Mouse (Mus musculus) Patski (cell line): ENCODE data around the gene Gm21750. TPM values are rescaled to one million over a fixed set of nuclear protein-coding genes. Genes with fewer than 3 reads are reported as not detected.

Source experiments
- ATAC-seq: fragments of 100-300 bp; one replicate; pipeline ENCODE4 v1.8.0; 2021
- CTCF ChIA-PET: fragments of 350-600 bp; sonication (Branson Sonifier 250); formaldehyde crosslinking; loops from one replicate; lab custom pipeline; 2022; ENCODE audit warnings: inconsistent platforms; lab: Charles Lee
- POLR2A ChIA-PET: fragments of 350-600 bp; sonication (Branson Sonifier 250); formaldehyde crosslinking; loops from one replicate; lab custom pipeline; 2022; ENCODE audit warnings: antibody characterized with exemption, inconsistent platforms; lab: Charles Lee
- DNase-seq: peaks from one replicate; pipeline ENCODE4 v3.0.0-alpha.2; 2011; ENCODE audit warnings: low read depth, low spot score
- H3K27me3 ChIP-seq: fragments of 371-371 bp; one replicate; pipeline ENCODE4 v1.5.1; 2021
- CTCF ChIP-seq: fragments of 100-300 bp; IDR thresholded peaks from one replicate; pipeline ENCODE4 v1.5.1; 2021
- in situ Hi-C: fragments of 300-500 bp; cut with MboI; formaldehyde crosslinking; loops from 3 replicates; pipeline ENCODE4 v1.11.1; 2018; ENCODE audit warnings: low pct_unique_long_range_greater_than_20kb, mixed read lengths
- polyA plus RNA-seq: library from polyadenylated mRNA; unstranded; gene quantifications from one replicate; pipeline ENCODE4 v1.2.3, GENCODE M21; 2021

Gm21750 gene
- polyA plus RNA-seq, 1 experiment from 2014 or later: not detected

- ATAC-seq: no peak
- in situ Hi-C loops: no loop called here
- ChIA-PET CTCF (no interaction called here), POLR2A (no interaction called here)
- H3K27me3 ChIP-seq: no peaks in the 10 kb centered on the region
- DNase-seq: no peak
- TF ChIP-seq CTCF: no peak
Measured at GRCm38 (mm10) chr14:73688427-73688826, 27.4 kb downstream of the Gm21750 start.

GRCm38 (mm10) chr14:73700256-73700655 is 39.2 kb downstream of the Gm21750 start:
- H3K27me3 ChIP-seq: no peaks in the 10 kb centered on the region
- no peak for DNase-seq
- ATAC-seq: no peak
- ChIA-PET CTCF (no interaction called here), POLR2A (no interaction called here)
- TF ChIP-seq CTCF: peak; percentile 58
- in situ Hi-C loops: no loop called here

GRCm38 (mm10) chr14:73709412-73710110 is 48.5 kb downstream of the Gm21750 start:
- POLR2A ChIA-PET: no interaction called here
- TF ChIP-seq CTCF: no peak
- ATAC-seq (no peak), DNase-seq (no peak)
- no peaks in the 10 kb centered on the region for H3K27me3 ChIP-seq
- CTCF ChIA-PET: interaction anchor here (1.5 kb wide), 1 partner anchor 14 kb away, joined by 3 read pairs; no protein-coding TSS in a partner anchor
- in situ Hi-C loops: no loop called here

Other genes starting within 250 kb of the Gm21750 start
- gene Med4, start 151.2 kb upstream of the Gm21750 start, polyA plus RNA-seq: 35.0 TPM
- 181 TPM for gene Sucla2, start 135.9 kb upstream of the Gm21750 start, polyA plus RNA-seq
- 1.8 TPM for gene Nudt15, start 113.0 kb upstream of the Gm21750 start, polyA plus RNA-seq